Mouse (Mus musculus): ENCODE measurements around the gene Faah. TPM values are rescaled to one million over a fixed set of nuclear protein-coding genes. Genes with fewer than 3 reads are reported as not detected.

Gene Faah
- total RNA-seq, 1 experiment = 5.9 TPM

DNA sequence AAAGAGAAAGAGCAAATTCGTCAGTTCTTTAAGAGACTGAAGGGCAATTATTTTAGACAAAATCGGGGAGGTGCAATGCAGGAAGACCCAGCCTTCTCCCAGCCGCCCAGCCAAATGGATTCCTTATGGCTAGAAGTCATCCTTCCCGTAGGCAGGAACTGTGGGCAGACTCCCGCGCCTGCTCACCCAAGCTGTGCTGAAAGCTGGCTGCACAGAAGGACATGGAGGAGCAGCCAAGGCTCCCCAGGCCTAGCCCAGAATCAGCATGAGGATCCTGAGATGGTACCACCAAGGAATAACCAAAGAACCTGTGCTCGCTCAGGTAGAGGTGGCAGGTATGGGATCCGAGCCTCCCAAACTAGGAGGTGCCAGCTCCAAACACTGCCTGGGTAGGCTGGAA is 1.7 kb downstream of the Faah start:
- H3K36me3 ChIP-seq (ENCODE audit: control insufficient read depth, insufficient read depth, low read length, poor library complexity, severe bottlenecking) = no peaks in the 10 kb centered on the region
- no peak overlapping the region for H3K4me3 ChIP-seq (ENCODE audit: insufficient read depth in 1 of 2, low read depth in 1 of 2, low read length in 2 of 2, poor library complexity in 1 of 2, severe bottlenecking in 1 of 2)
- DNase-seq (ENCODE audit: low read depth, low spot score) = no peak
- no peaks in the 10 kb centered on the region for H3K9me3 ChIP-seq (ENCODE audit: control insufficient read depth, insufficient read depth, low read depth, low read length)
- in situ Hi-C loops (cut with MboI; ENCODE audit: low sequenced_read_pairs in 2 of 2, unreplicated experiment in 2 of 2) = no loop called here
- H3K27ac ChIP-seq (ENCODE audit: insufficient read depth, low read depth, low read length, poor library complexity, severe bottlenecking) = no peak overlapping the region
- H3K4me1 ChIP-seq (ENCODE audit: control insufficient read depth in 2 of 2, insufficient read depth in 2 of 2, low read length in 2 of 2, poor library complexity in 1 of 2) = peaks cover 0 to 4% of the 10 kb centered on the region in 2 experiments; a peak in 1 of 4 replicates
- TF ChIP-seq ZC3H11A (IDR thresholded peaks at IDR 0.05; ENCODE audit: borderline replicate concordance, low read depth, low read length) = no peak
- TF ChIP-seq ZNF384 (IDR thresholded peaks at IDR 0.05; ENCODE audit: low read depth, low read length) = no peak
- TF ChIP-seq MAFK (IDR thresholded peaks at IDR 0.05; ENCODE audit: insufficient read depth, low read depth, low read length) = no peak
- TF ChIP-seq HCFC1 (IDR thresholded peaks at IDR 0.05; ENCODE audit: borderline replicate concordance, insufficient read depth, low read length) = no peak
- TF ChIP-seq CHD2 (IDR thresholded peaks at IDR 0.05; ENCODE audit: low read depth, low read length) = no peak
- no peak overlapping the region for H3K9ac ChIP-seq (ENCODE audit: insufficient read depth, low read depth, low read length, poor library complexity, severe bottlenecking)

DNA sequence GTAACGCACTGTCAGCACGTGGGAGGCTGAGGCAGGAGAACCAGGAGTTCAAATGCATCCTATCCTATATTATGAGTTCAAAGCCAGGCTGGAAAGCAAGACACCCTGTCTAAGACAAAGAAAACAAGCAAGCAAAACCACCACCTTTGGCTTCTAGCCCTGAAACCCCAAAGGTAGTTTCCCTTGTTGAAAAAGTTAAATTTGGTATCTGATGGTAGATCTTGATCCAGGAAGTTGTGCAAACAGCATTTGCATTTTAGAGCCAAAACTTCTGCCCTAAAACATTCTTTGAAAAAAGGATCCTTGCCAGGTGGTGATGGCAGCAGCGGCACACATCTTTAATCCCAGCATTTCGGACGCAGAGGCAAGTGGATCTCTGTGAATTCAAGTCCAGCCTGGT is 2.2 kb downstream of the Faah start:
- Histone ChIP-seq H3K4me3 (ENCODE audit: insufficient read depth in 1 of 2, low read depth in 1 of 2, low read length in 2 of 2, poor library complexity in 1 of 2, severe bottlenecking in 1 of 2) (no peak overlapping the region), H3K4me1 (ENCODE audit: control insufficient read depth in 2 of 2, insufficient read depth in 2 of 2, low read length in 2 of 2, poor library complexity in 1 of 2) (peaks cover 0 to 4% of the 10 kb centered on the region in 2 experiments; a peak in 1 of 4 replicates), H3K9me3 (ENCODE audit: control insufficient read depth, insufficient read depth, low read depth, low read length) (no peaks in the 10 kb centered on the region), H3K36me3 (ENCODE audit: control insufficient read depth, insufficient read depth, low read length, poor library complexity, severe bottlenecking) (no peaks in the 10 kb centered on the region), H3K27ac (ENCODE audit: insufficient read depth, low read depth, low read length, poor library complexity, severe bottlenecking) (no peak overlapping the region), H3K9ac (ENCODE audit: insufficient read depth, low read depth, low read length, poor library complexity, severe bottlenecking) (no peak overlapping the region)
- no peak for DNase-seq (ENCODE audit: low read depth, low spot score)
- in situ Hi-C loops (cut with MboI; ENCODE audit: low sequenced_read_pairs in 2 of 2, unreplicated experiment in 2 of 2) = no loop called here
- TF ChIP-seq ZNF384 (IDR thresholded peaks at IDR 0.05; ENCODE audit: low read depth, low read length) (no peak), HCFC1 (IDR thresholded peaks at IDR 0.05; ENCODE audit: borderline replicate concordance, insufficient read depth, low read length) (no peak), CHD2 (IDR thresholded peaks at IDR 0.05; ENCODE audit: low read depth, low read length) (no peak), MAFK (IDR thresholded peaks at IDR 0.05; ENCODE audit: insufficient read depth, low read depth, low read length) (no peak), ZC3H11A (IDR thresholded peaks at IDR 0.05; ENCODE audit: borderline replicate concordance, low read depth, low read length) (no peak)

DNA sequence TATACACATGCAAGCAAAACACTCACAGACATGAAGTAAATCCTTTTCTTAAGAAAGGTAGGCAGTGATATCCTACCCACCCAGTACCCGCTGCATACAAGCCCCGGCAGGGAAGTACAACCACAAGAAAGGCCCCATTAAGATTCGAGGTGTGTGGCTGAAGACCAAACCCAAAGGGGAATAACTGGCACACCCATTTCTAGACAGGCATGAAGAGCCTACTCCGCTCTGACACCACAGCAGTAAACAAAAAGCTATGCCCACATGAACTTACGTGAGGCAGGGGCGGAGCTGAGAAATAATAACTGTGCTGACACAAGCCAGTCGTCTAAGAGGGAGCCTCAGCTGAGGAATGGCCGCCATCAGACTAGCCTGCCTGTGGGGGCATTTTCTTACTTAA is 7.5 kb downstream of the Faah start:
- no peaks in the 10 kb centered on the region for H3K9me3 ChIP-seq (ENCODE audit: control insufficient read depth, insufficient read depth, low read depth, low read length)
- in situ Hi-C loops (cut with MboI; ENCODE audit: low sequenced_read_pairs in 2 of 2, unreplicated experiment in 2 of 2) = no loop called here
- H3K36me3 ChIP-seq (ENCODE audit: control insufficient read depth, insufficient read depth, low read length, poor library complexity, severe bottlenecking) = no peaks in the 10 kb centered on the region
- H3K4me3 ChIP-seq (ENCODE audit: insufficient read depth in 1 of 2, low read depth in 1 of 2, low read length in 2 of 2, poor library complexity in 1 of 2, severe bottlenecking in 1 of 2) = no peak overlapping the region
- no peak for DNase-seq (ENCODE audit: low read depth, low spot score)
- TF ChIP-seq ZC3H11A (IDR thresholded peaks at IDR 0.05; ENCODE audit: borderline replicate concordance, low read depth, low read length) (no peak), HCFC1 (IDR thresholded peaks at IDR 0.05; ENCODE audit: borderline replicate concordance, insufficient read depth, low read length) (no peak), MAFK (IDR thresholded peaks at IDR 0.05; ENCODE audit: insufficient read depth, low read depth, low read length) (no peak), CHD2 (IDR thresholded peaks at IDR 0.05; ENCODE audit: low read depth, low read length) (no peak), ZNF384 (IDR thresholded peaks at IDR 0.05; ENCODE audit: low read depth, low read length) (no peak)
- no peak overlapping the region for H3K9ac ChIP-seq (ENCODE audit: insufficient read depth, low read depth, low read length, poor library complexity, severe bottlenecking)
- no peaks in the 10 kb centered on the region for H3K4me1 ChIP-seq (ENCODE audit: control insufficient read depth in 2 of 2, insufficient read depth in 2 of 2, low read length in 2 of 2, poor library complexity in 1 of 2)
- no peak overlapping the region for H3K27ac ChIP-seq (ENCODE audit: insufficient read depth, low read depth, low read length, poor library complexity, severe bottlenecking)

DNA sequence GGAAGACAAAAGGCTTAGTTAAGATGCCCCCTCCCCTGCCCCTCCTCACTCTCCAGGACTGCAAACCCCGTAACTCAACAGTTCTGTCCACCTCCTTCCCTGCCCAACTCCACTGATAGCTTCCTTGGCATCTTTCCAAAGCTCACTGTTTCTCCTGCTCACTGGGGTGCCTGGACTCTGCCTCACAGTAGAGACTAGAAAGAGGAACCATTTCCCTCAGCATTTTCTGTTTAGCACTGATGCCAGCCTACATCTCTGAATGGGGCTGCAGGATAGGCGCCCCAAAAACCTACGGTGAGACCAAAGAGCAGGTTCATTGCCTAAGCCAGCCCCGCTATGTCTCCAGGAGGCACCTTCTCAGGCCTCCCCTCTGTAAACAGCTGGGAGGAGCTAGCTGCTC is 16.5 kb downstream of the Faah start:
- Histone ChIP-seq H3K9ac (ENCODE audit: insufficient read depth, low read depth, low read length, poor library complexity, severe bottlenecking) (no peak overlapping the region), H3K9me3 (ENCODE audit: control insufficient read depth, insufficient read depth, low read depth, low read length) (no peaks in the 10 kb centered on the region), H3K27ac (ENCODE audit: insufficient read depth, low read depth, low read length, poor library complexity, severe bottlenecking) (no peak overlapping the region), H3K36me3 (ENCODE audit: control insufficient read depth, insufficient read depth, low read length, poor library complexity, severe bottlenecking) (no peaks in the 10 kb centered on the region; the same call in 1 of the 2 replicates), H3K4me3 (ENCODE audit: insufficient read depth in 1 of 2, low read depth in 1 of 2, low read length in 2 of 2, poor library complexity in 1 of 2, severe bottlenecking in 1 of 2) (no peak overlapping the region), H3K4me1 (ENCODE audit: control insufficient read depth in 2 of 2, insufficient read depth in 2 of 2, low read length in 2 of 2, poor library complexity in 1 of 2) (no peaks in the 10 kb centered on the region)
- in situ Hi-C loops (cut with MboI; ENCODE audit: low sequenced_read_pairs in 2 of 2, unreplicated experiment in 2 of 2) = no loop called here
- no peak for TF ChIP-seq ZC3H11A (IDR thresholded peaks at IDR 0.05; ENCODE audit: borderline replicate concordance, low read depth, low read length)
- no peak for TF ChIP-seq HCFC1 (IDR thresholded peaks at IDR 0.05; ENCODE audit: borderline replicate concordance, insufficient read depth, low read length)
- TF ChIP-seq ZNF384 (IDR thresholded peaks at IDR 0.05; ENCODE audit: low read depth, low read length) = no peak
- DNase-seq (ENCODE audit: low read depth, low spot score) = no peak

DNA sequence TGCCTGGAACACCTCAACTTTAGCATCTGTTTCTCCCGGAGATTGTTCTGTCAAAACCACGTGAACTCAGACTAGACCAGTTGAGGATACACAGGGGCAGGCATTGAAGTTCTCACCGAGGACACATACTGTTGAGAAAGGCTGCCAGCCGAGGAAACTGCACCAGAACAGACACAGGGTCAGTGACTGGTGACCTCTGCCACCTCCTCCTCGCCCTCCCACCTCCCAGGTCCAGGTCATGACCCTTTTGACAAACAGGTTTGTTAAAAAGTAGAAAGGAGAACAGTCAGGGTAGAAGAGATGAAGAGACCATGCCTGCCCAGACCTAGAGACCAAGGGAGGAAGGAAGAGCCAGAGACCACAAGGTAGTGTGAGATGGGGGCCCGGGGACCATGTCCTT is 17.1 kb downstream of the Faah start:
- no peak for TF ChIP-seq CHD2 (IDR thresholded peaks at IDR 0.05; ENCODE audit: low read depth, low read length)
- no peak for TF ChIP-seq HCFC1 (IDR thresholded peaks at IDR 0.05; ENCODE audit: borderline replicate concordance, insufficient read depth, low read length)
- no peak for TF ChIP-seq MAFK (IDR thresholded peaks at IDR 0.05; ENCODE audit: insufficient read depth, low read depth, low read length)
- TF ChIP-seq ZNF384 (IDR thresholded peaks at IDR 0.05; ENCODE audit: low read depth, low read length) = no peak
- TF ChIP-seq ZC3H11A (IDR thresholded peaks at IDR 0.05; ENCODE audit: borderline replicate concordance, low read depth, low read length) = no peak
- no peaks in the 10 kb centered on the region; the same call in 1 of the 2 replicates for H3K36me3 ChIP-seq (ENCODE audit: control insufficient read depth, insufficient read depth, low read length, poor library complexity, severe bottlenecking)
- H3K27ac ChIP-seq (ENCODE audit: insufficient read depth, low read depth, low read length, poor library complexity, severe bottlenecking) = no peak overlapping the region

More for the DNA sequence above, 17.1 kb downstream of the Faah start:
- in situ Hi-C loops (cut with MboI; ENCODE audit: low sequenced_read_pairs in 2 of 2, unreplicated experiment in 2 of 2) = no loop called here
- Histone ChIP-seq H3K4me1 (ENCODE audit: control insufficient read depth in 2 of 2, insufficient read depth in 2 of 2, low read length in 2 of 2, poor library complexity in 1 of 2) (no peaks in the 10 kb centered on the region), H3K9ac (ENCODE audit: insufficient read depth, low read depth, low read length, poor library complexity, severe bottlenecking) (no peak overlapping the region), H3K4me3 (ENCODE audit: insufficient read depth in 1 of 2, low read depth in 1 of 2, low read length in 2 of 2, poor library complexity in 1 of 2, severe bottlenecking in 1 of 2) (no peak overlapping the region), H3K9me3 (ENCODE audit: control insufficient read depth, insufficient read depth, low read depth, low read length) (no peaks in the 10 kb centered on the region)
- DNase-seq (ENCODE audit: low read depth, low spot score) = no peak

Measured in ES-E14 (cell line).